Mouse (Mus musculus): ENCODE results near the gene Dnaja2. TPM values are rescaled to one million over a fixed set of nuclear protein-coding genes. Genes with fewer than 3 reads are reported as not detected.
A peak's percentile ranks its signal among the peaks of the same experiment; 100 is the strongest.

Dnaja2 gene
- polyA plus RNA-seq, 1 experiment from 2014 or later = 170 TPM

GRCm38 (mm10) chr8:85588596-85588995, 33.5 kb upstream of the Dnaja2 start:
- H3K9me3 ChIP-seq = no peaks in the 10 kb centered on the region
- no peaks in the 10 kb centered on the region for H3K36me3 ChIP-seq
- no peaks in the 10 kb centered on the region for H3K27me3 ChIP-seq
- no peak overlapping the region for H3K4me2 ChIP-seq (replicated peaks)
- no peak for ATAC-seq (ENCODE audit: insufficient number of reproducible peaks, insufficient read depth, low FRiP score, low TSS enrichment)
- whole genome bisulfite sequencing = 86% methylated on average over 2 of the region's 2 CpGs
- no peaks in the 10 kb centered on the region for H3K4me1 ChIP-seq
- no peak overlapping the region for H3K27ac ChIP-seq
- H3K9ac ChIP-seq = no peak overlapping the region
- H3K4me3 ChIP-seq = no peak overlapping the region

- Histone ChIP-seq H3K9me3 (no peaks in the 10 kb centered on the region), H3K27ac (no peak overlapping the region), H3K27me3 (no peaks in the 10 kb centered on the region), H3K9ac (no peak overlapping the region), H3K36me3 (no peaks in the 10 kb centered on the region), H3K4me3 (no peak overlapping the region), H3K4me1 (no peaks in the 10 kb centered on the region), H3K4me2 (replicated peaks) (no peak overlapping the region)
- no peak for ATAC-seq (ENCODE audit: insufficient number of reproducible peaks, insufficient read depth, low FRiP score, low TSS enrichment)
- 90% methylated on average over 3 of the region's 3 CpGs for WGBS
These were observed 22.5 kb upstream of the Dnaja2 start for GRCm38 (mm10) chr8:85577666-85578065.

GRCm38 (mm10) chr8:85573972-85574496, 18.9 kb upstream of the Dnaja2 start:
- no peak overlapping the region for H3K4me2 ChIP-seq (replicated peaks)
- H3K4me3 ChIP-seq = no peak overlapping the region
- no peaks in the 10 kb centered on the region for H3K4me1 ChIP-seq
- H3K36me3 ChIP-seq = no peaks in the 10 kb centered on the region
- ATAC-seq (ENCODE audit: insufficient number of reproducible peaks, insufficient read depth, low FRiP score, low TSS enrichment) = no peak
- H3K9me3 ChIP-seq = no peaks in the 10 kb centered on the region
- 73% methylated on average over 2 of the region's 2 CpGs for WGBS
- no peak overlapping the region for H3K27ac ChIP-seq
- H3K27me3 ChIP-seq = no peaks in the 10 kb centered on the region
- no peak overlapping the region for H3K9ac ChIP-seq

GRCm38 (mm10) chr8:85570466-85570865, 15.3 kb upstream of the Dnaja2 start:
- Histone ChIP-seq H3K4me2 (replicated peaks) (no peak overlapping the region), H3K9ac (no peak overlapping the region), H3K4me1 (no peaks in the 10 kb centered on the region), H3K36me3 (no peaks in the 10 kb centered on the region), H3K4me3 (no peak overlapping the region), H3K9me3 (no peaks in the 10 kb centered on the region), H3K27me3 (no peaks in the 10 kb centered on the region), H3K27ac (no peak overlapping the region)
- no peak for ATAC-seq (ENCODE audit: insufficient number of reproducible peaks, insufficient read depth, low FRiP score, low TSS enrichment)
- WGBS = 90% methylated on average over 4 of the region's 4 CpGs

DNA sequence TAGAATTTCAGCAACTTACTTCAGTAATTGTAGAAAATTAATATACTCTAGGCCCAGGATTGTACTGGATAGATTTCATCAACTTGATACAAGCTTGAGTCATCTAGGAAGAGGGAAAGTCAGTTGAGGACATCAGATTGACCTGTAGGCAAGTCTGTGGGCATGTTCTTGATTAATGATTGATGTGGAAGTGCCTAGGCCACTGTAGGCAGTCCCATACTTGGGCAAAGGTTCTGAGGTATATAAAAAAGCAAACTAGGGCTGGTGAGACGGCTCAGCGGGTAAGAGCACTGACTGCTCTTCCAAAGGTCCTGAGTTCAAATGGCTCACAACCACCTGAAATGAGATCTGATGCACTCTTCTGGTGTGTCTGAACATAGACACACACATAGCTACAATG, 12.7 kb upstream of the Dnaja2 start:
- Histone ChIP-seq H3K9me3 (no peaks in the 10 kb centered on the region), H3K27me3 (no peaks in the 10 kb centered on the region), H3K9ac (no peak overlapping the region), H3K36me3 (no peaks in the 10 kb centered on the region), H3K4me3 (no peak overlapping the region), H3K4me2 (replicated peaks) (no peak overlapping the region), H3K27ac (no peak overlapping the region), H3K4me1 (no peaks in the 10 kb centered on the region)
- 97% methylated on average over 2 of the region's 2 CpGs for WGBS
- no peak for ATAC-seq (ENCODE audit: insufficient number of reproducible peaks, insufficient read depth, low FRiP score, low TSS enrichment)

- ATAC-seq (ENCODE audit: insufficient number of reproducible peaks, insufficient read depth, low FRiP score, low TSS enrichment) = no peak
- WGBS = 68% methylated on average over 3 of the region's 3 CpGs
- no peak overlapping the region for H3K4me3 ChIP-seq
- H3K36me3 ChIP-seq = no peaks in the 10 kb centered on the region
- H3K9me3 ChIP-seq = no peaks in the 10 kb centered on the region
- H3K4me2 ChIP-seq (replicated peaks) = no peak overlapping the region
- no peak overlapping the region for H3K9ac ChIP-seq
- H3K27me3 ChIP-seq = no peaks in the 10 kb centered on the region
- H3K4me1 ChIP-seq = no peaks in the 10 kb centered on the region
- no peak overlapping the region for H3K27ac ChIP-seq
These were observed 10.0 kb upstream of the Dnaja2 start for GRCm38 (mm10) chr8:85565186-85565585.

DNA sequence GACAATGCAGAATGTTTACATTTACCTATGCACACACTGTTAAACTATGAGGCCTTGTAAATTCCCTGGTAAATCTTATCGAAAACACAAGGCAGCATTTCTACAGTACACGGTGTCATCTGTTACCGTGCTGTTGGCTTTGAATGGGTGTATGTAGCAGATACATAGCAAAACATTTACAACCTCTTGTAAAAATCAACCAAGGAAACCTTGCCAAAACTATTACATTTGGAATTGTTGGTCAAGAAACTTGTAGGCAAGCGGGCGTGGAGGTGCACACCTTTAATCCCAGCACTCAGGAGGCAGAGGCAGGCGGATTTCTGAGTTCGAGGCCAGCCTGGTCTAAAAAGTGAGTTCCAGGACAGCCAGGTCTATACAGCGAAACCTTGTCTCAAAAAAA, 8.2 kb upstream of the Dnaja2 start:
- Histone ChIP-seq H3K4me1 (no peaks in the 10 kb centered on the region), H3K9me3 (no peaks in the 10 kb centered on the region), H3K4me2 (replicated peaks) (no peak overlapping the region), H3K27me3 (no peaks in the 10 kb centered on the region), H3K4me3 (no peak overlapping the region), H3K27ac (no peak overlapping the region), H3K9ac (no peak overlapping the region), H3K36me3 (no peaks in the 10 kb centered on the region)
- ATAC-seq (ENCODE audit: insufficient number of reproducible peaks, insufficient read depth, low FRiP score, low TSS enrichment) = no peak
- WGBS = 92% methylated on average over 8 of the region's 8 CpGs

GRCm38 (mm10) chr8:85559966-85560365, 4.8 kb upstream of the Dnaja2 start:
- Histone ChIP-seq H3K4me2 (replicated peaks) (no peak overlapping the region), H3K27ac (no peak overlapping the region), H3K4me1 (0 out of 2 replicates have a peak, but pooled peaks cover 8% of the 10 kb centered on the region), H3K9ac (no peak overlapping the region), H3K27me3 (no peaks in the 10 kb centered on the region), H3K4me3 (no peak overlapping the region), H3K36me3 (no peaks in the 10 kb centered on the region), H3K9me3 (no peaks in the 10 kb centered on the region)
- WGBS = 64% methylated on average over 2 of the region's 2 CpGs
- ATAC-seq (ENCODE audit: insufficient number of reproducible peaks, insufficient read depth, low FRiP score, low TSS enrichment) = no peak

GRCm38 (mm10) chr8:85559201-85559600, 4.1 kb upstream of the Dnaja2 start:
- Histone ChIP-seq H3K27me3 (no peaks in the 10 kb centered on the region), H3K4me3 (no peak overlapping the region), H3K36me3 (no peaks in the 10 kb centered on the region), H3K4me2 (replicated peaks) (no peak overlapping the region), H3K4me1 (0 out of 2 replicates have a peak, but pooled peaks cover 8% of the 10 kb centered on the region), H3K9me3 (no peaks in the 10 kb centered on the region), H3K27ac (no peak overlapping the region), H3K9ac (no peak overlapping the region)
- WGBS = 83% methylated on average over 1 of the region's 1 CpGs
- ATAC-seq (ENCODE audit: insufficient number of reproducible peaks, insufficient read depth, low FRiP score, low TSS enrichment) = no peak

- 0 out of 2 replicates have a peak, but pooled peaks cover 8% of the 10 kb centered on the region for H3K4me1 ChIP-seq
- no peak overlapping the region for H3K27ac ChIP-seq
- no peak overlapping the region for H3K4me3 ChIP-seq
- no peak overlapping the region for H3K4me2 ChIP-seq (replicated peaks)
- no peak overlapping the region for H3K9ac ChIP-seq
- no peaks in the 10 kb centered on the region for H3K27me3 ChIP-seq
- ATAC-seq (ENCODE audit: insufficient number of reproducible peaks, insufficient read depth, low FRiP score, low TSS enrichment) = no peak
- H3K36me3 ChIP-seq = 0 out of 2 replicates have a peak, but pooled peaks cover 5% of the 10 kb centered on the region
- H3K9me3 ChIP-seq = no peaks in the 10 kb centered on the region
- 36% methylated on average over 3 of the region's 3 CpGs for WGBS
These were observed 2.5 kb upstream of the Dnaja2 start for GRCm38 (mm10) chr8:85557601-85557986.

DNA sequence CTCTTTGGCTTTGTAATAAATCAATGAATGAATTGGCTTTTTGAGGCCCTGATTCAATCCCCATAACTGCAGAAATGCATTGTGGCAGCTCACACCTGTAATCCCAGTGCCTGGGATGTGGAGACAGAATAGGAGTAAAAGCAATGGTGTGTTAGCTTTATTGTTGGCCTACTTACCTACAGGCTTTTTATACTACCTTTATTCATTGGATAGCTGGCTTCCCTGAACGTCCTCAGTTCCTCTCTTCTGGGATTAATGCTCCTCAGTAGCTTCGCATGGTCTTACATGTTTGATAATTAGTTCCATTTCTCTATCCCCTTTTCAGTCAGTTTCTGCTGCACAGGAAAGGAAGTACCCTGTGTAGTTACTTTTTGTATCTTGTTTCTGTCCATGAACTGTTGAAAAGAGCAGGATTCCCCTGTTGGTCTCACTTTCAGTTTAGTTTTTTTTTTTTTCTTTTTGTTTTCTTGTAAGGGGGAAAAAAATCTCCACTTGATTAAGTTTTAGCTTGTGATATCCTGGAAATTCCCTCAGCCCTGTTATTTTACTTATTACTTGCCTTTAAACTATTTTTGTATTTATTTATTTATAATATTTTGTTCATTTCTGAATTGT, 1.9 kb upstream of the Dnaja2 start:
- WGBS = 36% methylated on average over 2 of the region's 2 CpGs
- Histone ChIP-seq H3K4me1 (0 out of 2 replicates have a peak, but pooled peaks cover 8% of the 10 kb centered on the region), H3K4me2 (replicated peaks) (no peak overlapping the region), H3K4me3 (no peak overlapping the region), H3K9ac (no peak overlapping the region), H3K27ac (no peak overlapping the region), H3K36me3 (peaks cover 8% of the 10 kb centered on the region; the same call in 1 of the 2 replicates), H3K27me3 (no peaks in the 10 kb centered on the region), H3K9me3 (no peaks in the 10 kb centered on the region)
- no peak for ATAC-seq (ENCODE audit: insufficient number of reproducible peaks, insufficient read depth, low FRiP score, low TSS enrichment)

DNA sequence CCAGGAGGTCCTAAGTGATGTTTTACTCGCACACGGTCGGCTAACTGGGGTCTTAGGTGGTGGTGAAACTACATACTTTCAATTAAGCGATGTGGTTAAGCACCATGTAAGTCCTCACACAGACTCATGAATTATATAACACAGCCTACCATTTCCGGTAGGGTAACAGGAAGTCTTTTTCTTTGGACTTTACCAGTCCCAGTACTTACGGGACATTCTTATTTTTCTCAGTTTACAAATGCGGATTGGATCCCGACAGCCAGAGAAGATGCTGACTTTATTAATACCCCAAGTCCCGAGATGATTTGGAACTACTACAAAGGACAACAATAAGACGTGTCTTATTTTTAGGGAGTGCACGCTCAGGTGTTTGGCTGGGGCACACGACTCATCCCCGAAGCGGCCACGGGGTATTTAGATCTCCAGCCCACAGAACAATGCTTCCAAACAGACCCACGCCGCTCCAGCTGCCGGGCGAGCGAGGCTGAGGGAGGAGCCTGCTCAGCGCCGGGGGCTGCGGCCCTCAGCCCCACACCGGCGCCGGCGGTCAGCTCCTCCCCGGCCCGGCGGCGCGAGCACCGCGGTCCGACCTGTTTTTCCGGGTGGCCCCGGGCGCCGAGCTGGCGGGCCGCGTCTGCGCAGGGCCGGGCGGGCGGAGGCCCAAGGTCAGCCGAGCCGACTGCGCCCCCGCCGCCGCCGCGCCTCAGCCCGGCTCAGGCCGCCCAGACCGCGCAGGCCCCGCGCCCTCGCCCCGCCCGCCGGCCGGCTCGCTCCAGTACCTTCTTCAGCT, 558 bp downstream of the Dnaja2 start:
- Histone ChIP-seq H3K4me3 (peak overlapping the region; percentile 93), H3K9ac (peak overlapping the region; percentile 93), H3K27me3 (no peaks in the 10 kb centered on the region), H3K9me3 (no peaks in the 10 kb centered on the region), H3K4me1 (0 out of 2 replicates have a peak, but pooled peaks cover 8% of the 10 kb centered on the region), H3K27ac (peak overlapping the region; percentile 92), H3K36me3 (peaks cover 28% of the 10 kb centered on the region), H3K4me2 (replicated peaks) (peak overlapping the region; percentile 67)
- under 1% methylated on average over 65 of the region's 66 CpGs for WGBS
- ATAC-seq (ENCODE audit: insufficient number of reproducible peaks, insufficient read depth, low FRiP score, low TSS enrichment) = peak; percentile 84

Measured in embryonic facial prominence, embryonic 12.5 days (tissue).